Mouse (Mus musculus) midbrain, embryonic 10.5 days (tissue): ENCODE measurements around the gene Dmkn. TPM values are rescaled to one million over a fixed set of nuclear protein-coding genes. Genes with fewer than 3 reads are reported as not detected.
"Not testable (repeated sequence)": the region's sequence is repeated elsewhere in the genome, so short reads cannot be mapped to it uniquely, and the experiment has no call there.

Experiments used
- DNase-seq: peaks from one replicate; pipeline ENCODE4 v3.0.0-alpha.2; 2017; ENCODE audit warnings: low spot score
- H3K27ac ChIP-seq: fragments of 300-500 bp; sonication (generic); replicated peaks from 2 replicates; pipeline ENCODE4 v1.5.1; 2016; ENCODE audit warnings: mild to moderate bottlenecking
- H3K27me3 ChIP-seq: fragments of 300-500 bp; sonication (generic); 2 replicates; pipeline ENCODE4 v1.6.1; 2016; ENCODE audit warnings: low read depth, mild to moderate bottlenecking; ENCODE audit not compliant: poor library complexity, severe bottlenecking
- H3K36me3 ChIP-seq: fragments of 300-500 bp; sonication (generic); 2 replicates; pipeline ENCODE4 v1.6.1; 2016; ENCODE audit warnings: mild to moderate bottlenecking, moderate library complexity
- H3K4me1 ChIP-seq: fragments of 300-500 bp; sonication (generic); 2 replicates; pipeline ENCODE4 v1.6.1; 2016
- H3K4me3 ChIP-seq: fragments of 300-500 bp; sonication (generic); 2 replicates; pipeline ENCODE4 v1.5.1; 2016; ENCODE audit warnings: mild to moderate bottlenecking, moderate library complexity
- H3K9me3 ChIP-seq: fragments of 300-500 bp; sonication (generic); replicated peaks from 2 replicates; pipeline ENCODE4 v1.6.1; 2016; ENCODE audit warnings: mild to moderate bottlenecking
- WGBS: fragments of 180-500 bp; shearing (Covaris S2); methylation state at CpG from one replicate; pipeline ENCODE4 v1.1.7; 2016; 5-methylcytosine and 5-hydroxymethylcytosine counted together
- polyA plus RNA-seq: library from polyadenylated mRNA; unstranded; fragments of >200 nt; fragmentation: Nextera tagmentation; extraction: Ambion mirVana; gene quantifications from 2 replicates; pipeline ENCODE4 v1.2.1, GENCODE M21; 2016

The Dmkn gene
- polyA plus RNA-seq, 1 experiment from 2014 or later = not detected

DNA sequence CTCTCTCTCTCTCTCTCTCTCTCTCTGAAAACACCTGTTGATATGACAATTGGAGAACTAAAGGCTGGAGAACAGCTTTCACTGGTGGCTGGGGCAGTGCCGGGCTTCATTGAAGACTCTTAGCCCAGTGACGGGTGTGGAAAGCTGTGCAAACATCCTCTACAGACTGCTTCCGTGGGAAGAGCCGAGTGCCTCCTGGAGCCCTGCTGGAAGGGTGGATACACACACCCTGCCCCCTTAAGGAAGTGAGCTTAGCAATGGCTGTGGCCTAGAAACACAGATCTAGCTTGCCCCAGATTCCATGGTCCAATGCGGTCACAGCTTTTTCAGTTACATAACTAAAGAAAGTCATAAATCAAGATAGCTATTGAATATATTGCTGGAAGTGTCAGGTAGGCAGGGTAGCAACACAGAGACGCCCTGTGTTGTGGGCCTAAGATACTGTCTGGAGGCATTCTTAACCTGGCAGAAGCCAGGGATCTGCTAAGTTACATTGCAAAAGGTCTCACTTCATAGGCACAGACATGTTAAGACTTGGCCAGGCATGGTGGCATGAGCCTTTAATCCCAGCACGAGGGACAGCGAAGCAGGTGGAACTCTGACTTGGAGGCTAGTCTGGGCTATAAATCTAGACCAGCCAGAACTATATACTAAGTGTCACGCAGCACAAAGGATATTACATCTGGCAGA is 40.6 kb downstream of the Dmkn start:
- no peak overlapping the region for H3K27ac ChIP-seq
- no peak overlapping the region for H3K4me3 ChIP-seq
- DNase-seq = no peak
- peaks cover 25% of the 10 kb centered on the region for H3K9me3 ChIP-seq
- WGBS = 86% methylated on average over 9 of the region's 9 CpGs
- H3K4me1 ChIP-seq = no peaks in the 10 kb centered on the region
- no peaks in the 10 kb centered on the region for H3K27me3 ChIP-seq
- no peaks in the 10 kb centered on the region for H3K36me3 ChIP-seq

DNA sequence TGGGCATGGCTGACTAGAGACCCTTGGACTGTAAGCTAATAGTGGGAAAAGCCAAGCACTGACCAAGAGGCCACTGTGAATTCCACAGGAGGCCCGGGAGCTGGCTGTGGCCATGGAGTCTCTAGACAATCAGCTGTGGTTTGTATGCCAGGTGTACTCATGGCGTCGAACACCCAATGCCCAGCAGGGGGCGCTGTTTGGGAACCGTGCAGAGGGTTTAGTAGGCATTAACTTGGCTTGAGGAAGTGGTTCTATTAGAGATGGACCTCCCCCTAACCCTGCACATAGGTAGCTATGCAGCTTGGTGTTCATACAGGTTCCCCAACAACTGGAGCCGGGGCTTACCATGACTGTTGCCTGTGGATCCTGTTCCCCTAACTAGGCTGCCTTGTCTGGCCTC is 42.4 kb downstream of the Dmkn start:
- Histone ChIP-seq H3K9me3 (peaks cover 13% of the 10 kb centered on the region; the same call in 1 of the 2 replicates), H3K27ac (no peak overlapping the region), H3K4me3 (no peak overlapping the region), H3K27me3 (no peaks in the 10 kb centered on the region), H3K4me1 (no peaks in the 10 kb centered on the region), H3K36me3 (no peaks in the 10 kb centered on the region)
- DNase-seq = no peak
- WGBS = 49% methylated on average over 6 of the region's 6 CpGs

DNA sequence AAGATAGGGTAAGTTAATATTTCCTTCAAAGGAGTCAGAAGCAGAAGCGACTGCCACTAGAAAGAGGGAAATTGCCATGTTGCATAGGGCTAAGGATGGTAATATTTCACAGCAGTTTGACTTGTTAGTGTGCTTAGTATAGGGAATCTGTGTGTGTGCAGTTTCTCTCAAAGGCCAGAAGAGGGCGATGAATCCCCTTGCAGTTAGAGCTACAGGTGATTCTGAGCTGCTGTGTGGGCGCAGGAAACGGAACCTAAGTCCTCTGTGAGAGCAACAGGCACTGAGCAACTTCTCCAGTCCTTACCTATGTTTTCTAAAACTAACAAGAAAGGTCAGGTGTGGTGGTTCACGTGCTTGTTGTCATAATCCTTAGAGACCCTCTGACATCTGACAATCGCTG is 46.8 kb downstream of the Dmkn start:
- Histone ChIP-seq H3K4me1 (no peaks in the 10 kb centered on the region), H3K36me3 (no peaks in the 10 kb centered on the region), H3K4me3 (no peak overlapping the region), H3K9me3 (0 out of 2 replicates have a peak, but pooled peaks cover 4% of the 10 kb centered on the region), H3K27ac (no peak overlapping the region), H3K27me3 (no peaks in the 10 kb centered on the region)
- DNase-seq = no peak
- WGBS = 49% methylated on average over 6 of the region's 6 CpGs

DNA sequence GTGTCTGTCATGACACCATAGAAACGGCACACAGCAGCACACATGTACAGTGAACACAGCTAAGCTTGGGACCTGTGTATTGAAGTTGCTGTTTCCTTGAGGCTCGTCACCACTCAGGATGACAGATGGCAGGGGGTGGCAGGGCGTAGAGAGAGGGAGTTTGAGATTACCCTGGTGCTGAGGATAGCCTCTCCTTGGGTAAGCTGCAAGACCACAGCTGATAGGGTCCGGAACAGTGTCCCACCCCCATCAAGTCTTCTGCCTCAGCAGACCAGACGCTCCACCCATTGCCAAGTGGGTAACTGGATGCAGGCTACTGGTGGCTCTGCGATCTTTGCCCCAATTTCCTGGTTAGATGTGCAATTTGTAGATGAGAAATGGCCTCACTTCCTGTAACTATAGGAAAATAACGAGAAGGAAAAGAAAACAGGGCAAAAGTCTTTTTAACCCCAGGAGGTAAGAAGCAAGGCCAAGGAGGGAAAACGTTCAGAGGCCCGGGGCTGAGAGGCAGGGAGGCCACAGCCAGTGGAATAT is 48.3 kb downstream of the Dmkn start:
- 77% methylated on average over 9 of the region's 9 CpGs for WGBS

DNA sequence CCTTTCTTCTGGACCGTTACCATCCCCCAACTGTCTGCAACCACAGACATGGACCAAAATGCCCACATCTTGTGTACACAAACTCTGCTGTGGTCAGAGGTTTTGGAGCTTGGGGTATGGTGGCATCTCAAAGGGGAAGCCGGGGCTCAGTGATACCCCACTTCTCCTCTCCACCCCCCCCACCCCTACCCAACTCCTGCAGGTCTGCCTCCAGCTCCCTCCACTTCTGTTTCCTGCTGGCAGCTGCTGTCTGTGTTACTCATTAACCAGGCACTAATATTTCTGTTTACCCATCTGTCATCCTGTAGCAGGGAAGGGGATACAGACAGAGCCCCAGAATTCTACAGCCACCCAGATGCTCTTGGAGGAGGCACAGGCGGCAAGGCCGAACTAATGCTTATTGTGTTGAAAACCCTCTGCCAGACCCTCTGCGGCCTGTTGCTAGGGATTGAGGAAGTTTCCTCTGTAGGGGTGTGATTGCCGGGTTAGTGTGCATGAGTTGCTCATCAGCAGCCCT is 48.8 kb downstream of the Dmkn start:
- DNase-seq = no peak
- Histone ChIP-seq H3K27me3 (no peaks in the 10 kb centered on the region), H3K4me3 (no peak overlapping the region), H3K27ac (no peak overlapping the region), H3K4me1 (no peaks in the 10 kb centered on the region), H3K36me3 (no peaks in the 10 kb centered on the region), H3K9me3 (no peaks in the 10 kb centered on the region)
- WGBS = 79% methylated on average over 6 of the region's 6 CpGs

More for the DNA sequence above, 48.3 kb downstream of the Dmkn start:
- Histone ChIP-seq H3K27ac (no peak overlapping the region), H3K27me3 (no peaks in the 10 kb centered on the region), H3K4me3 (no peak overlapping the region), H3K36me3 (no peaks in the 10 kb centered on the region), H3K4me1 (no peaks in the 10 kb centered on the region), H3K9me3 (0 out of 2 replicates have a peak, but pooled peaks cover 4% of the 10 kb centered on the region)
- DNase-seq = no peak

DNA sequence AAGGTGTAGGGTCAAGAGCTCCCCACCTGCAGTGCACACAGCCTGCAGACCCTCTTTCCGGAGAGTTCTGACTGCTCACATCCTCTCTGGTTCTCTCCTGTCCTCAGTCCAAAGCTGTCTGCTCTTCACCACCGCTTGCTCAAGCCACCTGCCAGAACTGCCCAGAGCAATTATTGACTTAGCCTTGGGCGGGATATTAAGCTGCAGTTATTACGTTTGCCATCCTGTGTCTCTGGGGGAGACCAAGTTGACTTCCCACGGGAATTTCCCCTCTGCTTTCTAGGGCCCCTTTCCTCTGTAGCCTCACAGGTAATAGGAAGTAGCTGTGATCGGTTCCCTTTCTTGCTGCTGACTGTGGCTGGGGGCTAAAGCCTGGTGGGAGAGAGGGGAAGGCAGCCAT is 56.6 kb downstream of the Dmkn start:
- H3K4me3 ChIP-seq = no peak overlapping the region
- no peak for DNase-seq
- H3K4me1 ChIP-seq = no peaks in the 10 kb centered on the region
- H3K36me3 ChIP-seq = no peaks in the 10 kb centered on the region
- no peak overlapping the region for H3K27ac ChIP-seq
- H3K9me3 ChIP-seq = no peaks in the 10 kb centered on the region
- WGBS = 81% methylated on average over 6 of the region's 6 CpGs
- H3K27me3 ChIP-seq = no peaks in the 10 kb centered on the region

DNA sequence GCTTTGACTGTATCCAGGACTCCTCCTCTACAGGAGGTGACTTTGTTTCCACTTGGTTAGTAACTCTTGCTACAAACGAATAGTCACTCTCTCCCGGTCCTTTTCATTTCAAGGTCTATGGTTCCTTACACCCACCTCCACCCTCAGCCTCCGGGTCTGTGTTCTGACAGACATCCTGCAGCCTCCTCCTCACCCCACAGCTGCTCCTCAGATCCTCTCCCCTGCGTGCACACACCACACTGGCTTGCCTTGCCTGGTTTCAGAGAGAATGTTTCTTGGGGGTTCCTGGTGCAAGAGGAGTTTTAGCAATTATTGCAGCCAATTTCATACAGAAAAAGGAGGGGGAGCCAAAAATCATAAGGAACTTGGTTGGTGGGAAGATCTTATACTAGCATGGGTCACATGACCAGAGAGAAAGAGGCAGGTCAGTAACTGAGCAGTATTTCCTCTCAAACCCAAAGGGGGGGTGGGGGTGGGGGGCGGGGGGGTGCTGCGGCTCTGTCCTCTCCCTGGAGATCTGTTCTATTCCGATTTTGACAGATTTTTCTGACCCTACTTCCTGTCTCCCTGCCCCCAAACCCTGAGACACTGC is 57.4 kb downstream of the Dmkn start:
- no peak overlapping the region for H3K4me3 ChIP-seq
- no peaks in the 10 kb centered on the region for H3K36me3 ChIP-seq
- no peak for DNase-seq
- no peak overlapping the region for H3K27ac ChIP-seq
- no peaks in the 10 kb centered on the region for H3K4me1 ChIP-seq
- H3K27me3 ChIP-seq = no peaks in the 10 kb centered on the region
- no peaks in the 10 kb centered on the region for H3K9me3 ChIP-seq
- WGBS = 73% methylated on average over 7 of the region's 7 CpGs

DNA sequence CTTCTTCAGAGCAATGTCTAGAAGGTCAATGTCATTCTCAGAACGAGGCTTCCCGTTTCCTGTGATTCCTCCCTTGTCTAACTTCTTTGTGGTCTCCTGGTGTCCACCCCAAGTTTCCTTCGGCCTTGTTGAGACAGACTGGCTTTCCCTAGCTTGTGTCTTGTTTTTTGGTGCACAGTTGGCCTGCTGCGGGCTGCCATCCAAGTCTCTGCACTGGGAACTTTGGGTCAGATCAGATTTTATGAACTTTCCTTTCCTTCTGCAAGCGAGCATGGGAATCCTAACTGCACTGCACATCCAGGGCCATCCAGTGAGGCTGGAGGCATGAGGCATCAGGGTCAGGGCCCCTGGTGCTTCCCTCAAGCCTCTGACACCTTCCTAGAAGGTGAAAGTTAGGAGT is 58.0 kb downstream of the Dmkn start:
- DNase-seq = no peak
- no peak overlapping the region for H3K4me3 ChIP-seq
- no peaks in the 10 kb centered on the region for H3K27me3 ChIP-seq
- H3K4me1 ChIP-seq = no peaks in the 10 kb centered on the region
- no peaks in the 10 kb centered on the region for H3K9me3 ChIP-seq
- whole genome bisulfite sequencing = 74% methylated on average over 5 of the region's 5 CpGs
- H3K27ac ChIP-seq = no peak overlapping the region
- no peaks in the 10 kb centered on the region for H3K36me3 ChIP-seq

DNA sequence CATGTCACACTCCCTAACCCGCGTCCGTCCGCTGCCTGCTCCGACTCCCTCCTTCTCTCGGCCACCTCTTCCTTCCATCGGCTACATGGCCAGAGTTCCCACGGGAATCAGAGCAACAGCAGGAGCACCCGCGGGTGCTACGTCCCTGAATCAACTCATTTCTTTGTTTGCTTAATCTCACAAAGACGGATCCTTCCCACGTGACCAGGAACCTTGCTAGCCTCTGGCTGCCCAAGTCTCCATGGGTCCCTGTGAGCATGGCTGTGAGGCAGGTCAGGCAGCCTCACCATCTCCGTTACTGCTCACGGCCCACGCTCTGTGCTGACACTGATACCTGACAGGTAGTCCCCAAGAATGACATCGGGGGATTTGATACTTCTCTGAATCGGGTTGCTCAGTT is 60.1 kb downstream of the Dmkn start, which contains the start of gene Ffar2:
TSS of gene Ffar2 (minus strand) at position 101 of the 400 bp plus-strand sequence.
- H3K4me3 ChIP-seq = no peak within 1 kb of the TSS
- no peaks in the 10 kb centered on the region for H3K27me3 ChIP-seq
- H3K27ac ChIP-seq = no peak within 1 kb of the TSS
- H3K4me1 ChIP-seq = no peaks in the 10 kb centered on the region
- H3K9me3 ChIP-seq = no peaks in the 10 kb centered on the region
- WGBS = 91% methylated on average over 18 of the region's 18 CpGs
- no peak for DNase-seq
- no peaks in the 10 kb centered on the region for H3K36me3 ChIP-seq

DNA sequence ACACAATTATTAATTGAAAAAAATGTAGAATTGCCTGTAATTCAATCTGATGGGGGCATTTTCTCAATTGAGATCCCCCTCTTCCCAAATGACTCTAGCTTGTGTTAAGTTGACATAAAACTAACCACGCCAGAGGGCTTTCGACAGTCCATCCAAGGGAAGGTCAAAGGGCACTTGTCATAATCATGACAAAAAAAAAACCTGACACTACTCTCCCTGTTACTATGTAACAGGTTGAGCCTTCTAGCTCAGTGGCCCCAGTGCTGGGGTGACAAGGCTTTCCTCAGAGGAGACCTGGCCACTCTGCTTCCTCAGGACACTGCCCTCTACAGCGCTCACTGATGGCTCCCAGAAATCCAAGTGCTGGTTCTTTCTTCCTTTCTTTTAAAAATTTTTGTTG is 60.8 kb downstream of the Dmkn start:
- H3K36me3 ChIP-seq = no peaks in the 10 kb centered on the region
- H3K27me3 ChIP-seq = no peaks in the 10 kb centered on the region
- WGBS = 98% methylated on average over 3 of the region's 3 CpGs
- H3K4me1 ChIP-seq = no peaks in the 10 kb centered on the region
- DNase-seq = no peak
- H3K4me3 ChIP-seq = no peak overlapping the region
- H3K9me3 ChIP-seq = no peaks in the 10 kb centered on the region
- no peak overlapping the region for H3K27ac ChIP-seq

DNA sequence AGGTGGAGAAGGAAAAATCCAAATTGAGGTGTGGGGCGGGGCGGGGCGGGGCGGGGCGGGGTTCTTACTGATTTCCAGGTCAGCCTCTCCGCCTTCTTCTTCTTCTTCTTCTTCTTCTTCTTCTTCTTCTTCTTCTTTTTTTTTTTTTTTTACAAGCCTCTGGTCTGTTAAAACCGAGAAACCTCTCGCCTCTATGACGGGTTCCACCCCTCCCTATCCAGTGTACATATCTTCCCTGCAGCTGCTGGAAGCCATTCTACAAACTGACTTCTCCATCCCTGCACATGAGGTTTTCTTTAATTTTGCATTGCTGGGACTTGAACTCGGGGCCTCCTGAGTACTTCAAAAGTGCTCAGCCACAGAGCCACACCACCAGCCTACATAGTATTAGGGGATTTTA is 63.1 kb downstream of the Dmkn start:
- H3K36me3 ChIP-seq = no peaks in the 10 kb centered on the region
- H3K27me3 ChIP-seq = no peaks in the 10 kb centered on the region
- no peak overlapping the region for H3K27ac ChIP-seq
- DNase-seq = no peak
- H3K9me3 ChIP-seq = no peaks in the 10 kb centered on the region
- whole genome bisulfite sequencing = 93% methylated on average over 10 of the region's 10 CpGs
- no peak overlapping the region for H3K4me3 ChIP-seq
- no peaks in the 10 kb centered on the region for H3K4me1 ChIP-seq

DNA sequence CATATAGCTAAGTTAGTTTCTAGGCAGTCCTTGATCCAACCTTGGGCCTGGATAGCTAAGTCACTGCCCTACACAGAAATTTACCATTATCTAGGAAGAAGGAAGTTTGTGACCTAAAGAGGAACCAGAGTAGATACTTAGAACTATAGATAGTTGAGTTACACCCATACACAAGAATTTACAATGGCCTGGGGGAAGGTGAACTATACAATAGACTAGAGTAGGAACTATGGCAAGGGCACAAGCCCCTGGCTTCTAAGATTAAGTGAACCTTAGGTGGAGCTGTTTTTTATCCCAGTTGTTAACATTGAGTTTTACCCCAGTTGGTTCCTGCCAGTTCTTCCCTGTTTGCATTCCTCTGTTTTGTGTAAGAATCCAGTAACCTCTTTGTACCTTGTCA is 65.3 kb downstream of the Dmkn start:
- not testable (repeated sequence) for H3K4me1 ChIP-seq, H3K9me3 ChIP-seq, DNase-seq, H3K27me3 ChIP-seq, H3K36me3 ChIP-seq, H3K4me3 ChIP-seq, H3K27ac ChIP-seq

DNA sequence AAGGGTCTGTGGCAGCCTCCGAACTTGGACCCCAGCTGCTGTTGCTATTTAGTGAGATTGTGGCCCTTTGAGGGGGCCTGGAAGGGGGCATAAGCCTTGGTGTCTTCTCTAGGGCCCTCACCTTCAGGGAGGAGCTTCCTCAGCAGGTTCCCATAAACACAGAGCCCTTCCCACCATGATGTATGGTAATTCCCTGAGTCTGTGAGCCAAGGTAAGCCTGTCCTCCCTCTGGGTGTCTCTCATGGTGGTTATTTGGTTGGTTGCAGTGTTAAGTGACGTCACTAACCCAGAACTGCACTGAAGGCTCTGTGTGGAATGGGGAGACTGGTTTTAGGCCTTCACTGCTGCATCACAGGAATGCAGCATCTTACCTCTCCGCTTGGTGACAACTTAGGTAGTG is 65.9 kb downstream of the Dmkn start:
- H3K9me3 ChIP-seq = no peaks in the 10 kb centered on the region
- WGBS = 74% methylated on average over 3 of the region's 3 CpGs
- H3K4me1 ChIP-seq = no peaks in the 10 kb centered on the region
- no peak overlapping the region for H3K4me3 ChIP-seq
- no peak overlapping the region for H3K27ac ChIP-seq
- DNase-seq = no peak
- no peaks in the 10 kb centered on the region for H3K36me3 ChIP-seq
- H3K27me3 ChIP-seq = no peaks in the 10 kb centered on the region
